ENCODE assay signal across 18 mouse cellular contexts in the genomic region with DNA sequence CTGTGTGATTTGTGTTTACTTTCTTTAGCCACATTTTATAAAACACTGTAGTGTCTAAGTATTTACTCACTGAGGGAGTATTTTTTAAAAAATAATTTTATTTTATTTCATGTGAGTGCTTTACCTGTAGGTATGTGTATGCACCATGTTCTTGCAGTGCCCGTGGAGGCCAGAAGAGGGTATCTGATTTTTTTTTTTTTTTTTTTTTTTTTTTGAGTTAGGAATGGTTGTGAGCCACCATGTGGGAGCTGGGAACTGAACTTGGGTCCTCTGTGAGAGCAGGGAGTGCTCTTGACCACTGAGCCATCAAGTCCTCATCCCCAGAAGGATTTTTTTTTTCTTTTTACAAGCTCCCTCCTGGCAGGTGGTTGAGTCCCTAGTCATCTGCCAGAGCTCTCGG. TPM values are rescaled to one million over a fixed set of nuclear protein-coding genes. Genes with fewer than 3 reads are reported as not detected.
"Had no signal": no experiment of that assay in that cellular context is flagged by ENCODE, and none has a peak within 500 bp of the region (broad histone marks: within the 10 kb centered on the region; RNA-seq: fewer than 3 reads in every experiment).

No protein-coding gene starts in this region.

- H3K9me3 ChIP-seq: kidney, embryonic 15.5 days; limb, embryonic 15.5 days; megakaryocyte, embryonic 14.5 days; midbrain, embryonic 15.5 days; neural tube, embryonic 12.5 days; stomach, embryonic 15.5 days had no signal

- H3K4me2 ChIP-seq: kidney, embryonic 15.5 days; limb, embryonic 15.5 days; midbrain, embryonic 11.5 days; midbrain, embryonic 15.5 days; neural tube, embryonic 12.5 days; stomach, embryonic 15.5 days had no signal

- H3K9ac ChIP-seq: kidney, embryonic 15.5 days; limb, embryonic 15.5 days; liver, embryonic 14.5 days; midbrain, embryonic 15.5 days; neural tube, embryonic 12.5 days; stomach, embryonic 15.5 days had no signal

- H3K36me3 ChIP-seq: kidney, embryonic 15.5 days; limb, embryonic 15.5 days; midbrain, embryonic 15.5 days; neural tube, embryonic 12.5 days; stomach, embryonic 15.5 days had no signal

- DNase-seq: kidney, adult 2 months; kidney, postnatal 14 days; layer of hippocampus, postnatal 36 days; lung, adult 2 months; lung, postnatal 36 days; right cerebral cortex, postnatal 4 days; spleen, adult 18-20 months had no signal

- H3K27ac ChIP-seq: kidney, embryonic 15.5 days; limb, embryonic 15.5 days; liver, embryonic 14.5 days; midbrain, embryonic 15.5 days; neural tube, embryonic 12.5 days; stomach, embryonic 15.5 days had no signal

- H3K27me3 ChIP-seq: kidney, embryonic 15.5 days; limb, embryonic 15.5 days; megakaryocyte, embryonic 14.5 days; midbrain, embryonic 15.5 days; neural tube, embryonic 12.5 days; stomach, embryonic 15.5 days had no signal

- H3K4me1 ChIP-seq: stomach, embryonic 15.5 days had no signal

- H3K4me3 ChIP-seq: kidney, embryonic 15.5 days; limb, embryonic 15.5 days; megakaryocyte, embryonic 14.5 days; midbrain, embryonic 15.5 days; neural tube, embryonic 12.5 days; stomach, embryonic 15.5 days had no signal

RNA-seq across cellular contexts. Expression of a gene that starts 14.0 kb away (rescaled TPM):
- total RNA-seq: left cerebral cortex, postnatal 25 days; monocyte, adult 5-6 weeks; neutrophil, adult 5-6 weeks had no signal
- polyA plus RNA-seq: midbrain, embryonic 11.5 days had no signal
